8 mouse cellular contexts compared by ENCODE assay signal in genomic region chr6:6955764-6956561, GRCm38 (mm10). TPM values are rescaled to one million over a fixed set of nuclear protein-coding genes. Genes with fewer than 3 reads are reported as not detected.
DNase-seq lines count a peak whose midpoint lies in the region; ATAC-seq and TF ChIP-seq lines count a peak whose summit lies in the region.

Sdhaf3 (plus strand) TSS chr6:6956004.

- H3K9ac ChIP-seq in hindbrain, embryonic 13.5 days, result peak within 1 kb of the TSS; percentile 80

- CTCF ChIA-PET in Patski (lab: Charles Lee), result interaction anchor here (0.8 to 1.3 kb wide), 3 partner anchors 12 to 957 kb away, joined by 3 to 4 read pairs (median 4); no protein-coding TSS in a partner anchor

- H3K36me3 ChIP-seq in hindbrain, embryonic 13.5 days, result no peaks in the 10 kb centered on the region

- H3K27me3 ChIP-seq in Patski, result peaks cover 10% of the 10 kb centered on the region
- peaks cover 14% of the 10 kb centered on the region; the same call in 1 of the 2 replicates for H3K27me3 ChIP-seq in hindbrain, embryonic 13.5 days

- H3K4me2 ChIP-seq in hindbrain, embryonic 13.5 days, result peak within 1 kb of the TSS; percentile 80

- in situ Hi-C loops in Patski (cut with MboI; ENCODE audit: low pct_unique_long_range_greater_than_20kb), result no loop called here

- under 1% methylated on average over 52 of the region's 52 CpGs for WGBS in hindbrain, embryonic 13.5 days

- peak; percentile 55 for TF ChIP-seq CTCF in Patski (IDR thresholded peaks at IDR 0.05)

- no peaks in the 10 kb centered on the region for H3K9me3 ChIP-seq in hindbrain, embryonic 13.5 days

- POLR2A ChIA-PET in Patski (lab: Charles Lee), result interaction anchor here (0.6 kb wide), 1 partner anchor 64 kb away, joined by 3 read pairs; no protein-coding TSS in a partner anchor

- H3K4me3 ChIP-seq in hindbrain, embryonic 13.5 days, result peak within 1 kb of the TSS; percentile 69

- peak; percentile 99 for ATAC-seq in Patski
- ATAC-seq in hindbrain, embryonic 13.5 days (ENCODE audit: low FRiP score), result peak; percentile 100

- peak; percentile 72 for DNase-seq in Patski (ENCODE audit: low read depth, low spot score)
- DNase-seq in cerebellum, postnatal 14 days, result peak; percentile 96
- DNase-seq in frontal cortex, postnatal 14 days (ENCODE audit: low spot score in 2 of 2), result peak; percentile 94
- peak; percentile 85 to 88 for DNase-seq in layer of hippocampus, postnatal 25 days (ENCODE audit: extremely low spot score in 1 of 2, low spot score in 1 of 2)
- DNase-seq in lung, postnatal 25 days (ENCODE audit: low spot score), result peak; percentile 96
- DNase-seq in retina, embryonic 14.5 days (ENCODE audit: low spot score), result peak; percentile 97
- DNase-seq in thymus, postnatal 4 days, result peak; percentile 95

- peaks cover 10% of the 10 kb centered on the region for H3K4me1 ChIP-seq in hindbrain, embryonic 13.5 days (replicated peaks)

- peak within 1 kb of the TSS; percentile 81 for H3K27ac ChIP-seq in hindbrain, embryonic 13.5 days

RNA-seq across cellular contexts. Expression of gene Sdhaf3, which starts in this region (rescaled TPM):
- 2.6 TPM for polyA plus RNA-seq in Patski (2021)
- polyA plus RNA-seq in hindbrain, embryonic 13.5 days (2015; fragmentation: Nextera tagmentation; extraction: Ambion mirVana), result 7.3 and 7.4 TPM in 2 replicates
- total RNA-seq in layer of hippocampus, postnatal 25 days (2021), result 1 to 10 TPM; 5.7 to 6.2 TPM

Comparison
In these comparisons a context has a peak if more than half of its experiments do, and no peak if none do; other contexts are left out.
1. Peak in every context shown above with its lines: DNase-seq, ATAC-seq, H3K4me3 ChIP-seq and H3K27ac ChIP-seq.